Mouse (Mus musculus) MEL (cell line): ENCODE data around the gene Mip. TPM values are rescaled to one million over a fixed set of nuclear protein-coding genes. Genes with fewer than 3 reads are reported as not detected.

Experiments used
- DNase-seq: peaks from one replicate; pipeline ENCODE4 v3.0.0; 2011; ENCODE audit warnings: low read depth, low spot score
- H3K27ac ChIP-seq: 2 replicates; pipeline ENCODE4 v1.5.1; 2012; ENCODE audit warnings: low read depth, mild to moderate bottlenecking, control low read depth, low read length, moderate library complexity; ENCODE audit not compliant: control insufficient read depth
- H3K27me3 ChIP-seq, 2 experiments: fragments of 150-350 bp in 1 of 2; sonication (generic) in 1 of 2; 2 replicates each; pipeline ENCODE4 v1.6.1; 2012; ENCODE audit warnings: low read length in 2 of 2, mild to moderate bottlenecking in 2 of 2, improper control_type of control experiment in 1 of 2, moderate library complexity in 1 of 2; ENCODE audit not compliant: insufficient read depth in 2 of 2, control insufficient read depth in 1 of 2
- H3K36me3 ChIP-seq, 2 experiments: 2 replicates each; pipeline ENCODE4 v1.6.1; 2012 to 2014; ENCODE audit warnings: low read length in 2 of 2, improper control_type of control experiment in 1 of 2, inconsistent platforms in 1 of 2, mild to moderate bottlenecking in 1 of 2; ENCODE audit not compliant: insufficient read depth in 2 of 2, control insufficient read depth in 1 of 2
- H3K4me1 ChIP-seq, 2 experiments: fragments of 150-350 bp in 1 of 2; sonication (generic) in 1 of 2; 2 replicates each; pipeline ENCODE4 v1.6.1; 2012; ENCODE audit warnings: low read length in 2 of 2, improper control_type of control experiment in 1 of 2, mild to moderate bottlenecking in 1 of 2; ENCODE audit not compliant: insufficient read depth in 2 of 2, control insufficient read depth in 1 of 2
- H3K4me3 ChIP-seq, 2 experiments: fragments of 150-350 bp in 1 of 2; sonication (generic) in 1 of 2; 2 replicates each; pipeline ENCODE4 v1.5.1; 2012; ENCODE audit warnings: low read depth in 2 of 2, low read length in 2 of 2, mild to moderate bottlenecking in 2 of 2, moderate library complexity in 2 of 2, control low read depth in 1 of 2, improper control_type of control experiment in 1 of 2; ENCODE audit not compliant: control insufficient read depth in 1 of 2, insufficient read depth in 1 of 2
- H3K79me2 ChIP-seq: 2 replicates; pipeline ENCODE4 v1.6.1; 2012; ENCODE audit warnings: mild to moderate bottlenecking, low read length, moderate library complexity; ENCODE audit not compliant: control insufficient read depth, poor library complexity, insufficient read depth
- H3K9ac ChIP-seq: 2 replicates; pipeline ENCODE4 v1.6.1; 2012; ENCODE audit warnings: low read depth, mild to moderate bottlenecking, control low read depth, low read length, moderate library complexity; ENCODE audit not compliant: control insufficient read depth, poor library complexity, severe bottlenecking
- H3K9me3 ChIP-seq: fragments of 150-350 bp; sonication (generic); replicated peaks from 2 replicates; pipeline ENCODE4 v1.6.1; 2012; ENCODE audit warnings: mild to moderate bottlenecking, low read length, improper control_type of control experiment, moderate library complexity; ENCODE audit not compliant: insufficient read depth
- BHLHE40 ChIP-seq: IDR thresholded peaks from 2 replicates; pipeline ENCODE4 v1.6.1; 2012; ENCODE audit warnings: low read depth, mild to moderate bottlenecking, inconsistent platforms, low read length, improper control_type of control experiment, borderline replicate concordance
- CHD1 ChIP-seq: IDR thresholded peaks from 2 replicates; pipeline ENCODE4 v1.6.1; 2012; ENCODE audit warnings: low read depth, mild to moderate bottlenecking, inconsistent platforms, low read length, improper control_type of control experiment
- CTCF ChIP-seq, 3 experiments: IDR thresholded peaks in 2 of 3; conservative IDR thresholded peaks in 1 of 3; 2 replicates each; pipeline ENCODE4 v1.5.1; 2011 to 2012; ENCODE audit warnings: low read length in 3 of 3, low read depth in 2 of 3, mild to moderate bottlenecking in 2 of 3, improper control_type of control experiment in 1 of 3, inconsistent platforms in 1 of 3, mixed read lengths in 1 of 3, moderate library complexity in 1 of 3; ENCODE audit not compliant: control insufficient read depth in 1 of 3, insufficient read depth in 1 of 3, poor library complexity in 1 of 3, severe bottlenecking in 1 of 3
- E2F4 ChIP-seq: IDR thresholded peaks from 2 replicates; pipeline ENCODE4 v1.6.1; 2011; ENCODE audit warnings: low read depth, low read length, improper control_type of control experiment, borderline replicate concordance
- ELF1 ChIP-seq: IDR thresholded peaks from 2 replicates; pipeline ENCODE4 v1.6.1; 2014; ENCODE audit warnings: low read depth, mild to moderate bottlenecking, inconsistent platforms, low read length, improper control_type of control experiment, moderate library complexity
- ETS1 ChIP-seq: IDR thresholded peaks from 2 replicates; pipeline ENCODE4 v1.6.1; 2012; ENCODE audit warnings: low read depth, mild to moderate bottlenecking, inconsistent platforms, low read length, improper control_type of control experiment, moderate library complexity
- GABPA ChIP-seq: IDR thresholded peaks from 2 replicates; pipeline ENCODE4 v1.6.1; 2012; ENCODE audit warnings: low read depth, mild to moderate bottlenecking, inconsistent platforms, low read length, improper control_type of control experiment, moderate library complexity
- HCFC1 ChIP-seq: IDR thresholded peaks from 2 replicates; pipeline ENCODE4 v1.6.1; 2012; ENCODE audit warnings: low read depth, mild to moderate bottlenecking, inconsistent platforms, low read length, improper control_type of control experiment, moderate library complexity
- KAT2A ChIP-seq: conservative IDR thresholded peaks from 2 replicates; pipeline ENCODE4 v1.6.1; 2012; ENCODE audit warnings: low read depth, low read length, improper control_type of control experiment, inconsistent platforms
- MAX ChIP-seq: IDR thresholded peaks from 2 replicates; pipeline ENCODE4 v1.6.1; 2011; ENCODE audit warnings: low read length, improper control_type of control experiment
- MAZ ChIP-seq: IDR thresholded peaks from 2 replicates; pipeline ENCODE4 v1.6.1; 2012; ENCODE audit warnings: low read depth, mild to moderate bottlenecking, inconsistent platforms, low read length, improper control_type of control experiment
- MEF2A ChIP-seq: IDR thresholded peaks from 2 replicates; pipeline ENCODE4 v1.6.1; 2014; ENCODE audit warnings: low read depth, mild to moderate bottlenecking, inconsistent platforms, low read length, improper control_type of control experiment; ENCODE audit not compliant: poor library complexity, insufficient replicate concordance, severe bottlenecking; ENCODE audit errors: extremely low read depth
- MXI1 ChIP-seq: IDR thresholded peaks from 2 replicates; pipeline ENCODE4 v1.6.1; 2011; ENCODE audit warnings: mild to moderate bottlenecking, low read depth, low read length, improper control_type of control experiment
- MYB ChIP-seq: IDR thresholded peaks from 2 replicates; pipeline ENCODE4 v1.6.1; 2011; ENCODE audit warnings: mild to moderate bottlenecking, low read depth, low read length, improper control_type of control experiment
- MYC ChIP-seq: IDR thresholded peaks from 2 replicates; pipeline ENCODE4 v1.6.1; 2011; ENCODE audit warnings: low read depth, mild to moderate bottlenecking, low read length, improper control_type of control experiment, moderate library complexity
- NELFE ChIP-seq: IDR thresholded peaks from 2 replicates; pipeline ENCODE4 v1.6.1; 2011; ENCODE audit warnings: low read depth, low read length, improper control_type of control experiment
- POLR2A ChIP-seq, 2 experiments: IDR thresholded peaks; 2 replicates each; pipeline ENCODE4 v1.6.1; 2011 to 2012; ENCODE audit warnings: low read length in 2 of 2, mild to moderate bottlenecking in 2 of 2, control low read depth in 1 of 2, improper control_type of control experiment in 1 of 2, low read depth in 1 of 2, moderate library complexity in 1 of 2; ENCODE audit not compliant: control insufficient read depth in 1 of 2, insufficient read depth in 1 of 2, poor library complexity in 1 of 2
- POLR2AphosphoS5 ChIP-seq: IDR thresholded peaks from 2 replicates; pipeline ENCODE4 v1.6.1; 2012; ENCODE audit warnings: low read depth, borderline replicate concordance, mild to moderate bottlenecking, inconsistent platforms, low read length, moderate library complexity, mixed read lengths
- RCOR1 ChIP-seq: IDR thresholded peaks from 2 replicates; pipeline ENCODE4 v1.6.1; 2012; ENCODE audit warnings: low read depth, mild to moderate bottlenecking, inconsistent platforms, low read length, improper control_type of control experiment
- SMC3 ChIP-seq: IDR thresholded peaks from 2 replicates; pipeline ENCODE4 v1.6.1; 2011; ENCODE audit warnings: low read depth, low read length, improper control_type of control experiment
- TAL1 ChIP-seq: IDR thresholded peaks from 2 replicates; pipeline ENCODE4 v1.6.1; 2012; ENCODE audit warnings: mild to moderate bottlenecking, inconsistent platforms, low read length, moderate library complexity, mixed read lengths
- USF1 ChIP-seq: IDR thresholded peaks from 2 replicates; pipeline ENCODE4 v1.6.1; 2014; ENCODE audit warnings: low read depth, mild to moderate bottlenecking, inconsistent platforms, low read length, improper control_type of control experiment, moderate library complexity
- ZC3H11A ChIP-seq: IDR thresholded peaks from 2 replicates; pipeline ENCODE4 v1.6.1; 2012; ENCODE audit warnings: low read depth, mild to moderate bottlenecking, inconsistent platforms, low read length, improper control_type of control experiment
- polyA plus RNA-seq, 2 experiments: library from polyadenylated mRNA; stranded (reverse) in 1 of 2; unstranded in 1 of 2; fragments of >175 nt in 1 of 2; fragments of >200 nt in 1 of 2; gene quantifications; 2 replicates each; pipeline versions ENCODE4 v1.2.1 to v1.2.4; 2012; ENCODE audit warnings: low replicate concordance in 2 of 2, low read depth in 1 of 2; ENCODE audit not compliant: insufficient read length in 2 of 2, insufficient read depth in 1 of 2, missing spikeins in 1 of 2
- total RNA-seq: library from RNA; depleted of rRNA; stranded (reverse); fragments of 300-350 nt; gene quantifications from 2 replicates; pipeline ENCODE4 v1.2.3, GENCODE M21; 2012

Gene Mip
- total and polyA plus RNA-seq, 3 experiments, result 0.04 TPM; not detected in 2

DNA sequence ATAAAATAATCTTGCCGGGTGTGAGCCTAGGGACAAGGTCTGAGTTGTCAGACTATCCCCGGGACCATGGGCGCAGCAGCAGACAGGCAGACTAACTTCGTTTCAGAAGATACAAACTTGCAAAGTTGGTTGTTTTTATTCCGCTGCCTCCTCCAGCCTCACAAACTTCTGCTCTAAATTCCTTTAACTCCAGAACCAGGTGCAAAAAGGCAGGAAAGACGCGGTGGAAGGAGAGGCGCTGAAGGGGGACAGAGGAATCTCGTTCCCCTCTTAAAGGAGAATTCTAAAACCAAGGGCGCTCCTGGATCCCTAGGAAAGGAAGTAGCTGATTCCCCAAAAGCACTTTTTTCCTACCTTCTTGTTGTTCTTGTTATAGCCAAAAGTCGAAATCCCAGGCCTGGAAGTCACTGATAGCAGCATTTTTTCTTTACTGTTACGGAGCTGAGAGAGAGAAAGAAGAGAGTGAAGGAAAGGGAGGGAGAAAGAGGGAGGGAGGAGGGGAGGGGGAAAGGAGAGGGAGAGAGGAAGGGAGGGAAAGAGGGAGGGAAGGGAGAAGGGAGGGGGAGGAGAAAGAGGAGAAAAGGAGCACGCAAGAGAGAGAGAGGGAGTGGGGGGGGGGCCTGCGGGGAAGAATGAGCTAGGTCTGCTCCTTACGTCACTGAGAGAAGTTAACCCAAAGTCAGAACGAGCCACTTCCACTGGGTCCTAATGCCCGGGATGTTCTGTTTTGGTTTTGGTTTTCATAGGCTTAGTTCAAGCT, 49.5 kb upstream of the Mip start (continued):
- TF ChIP-seq SMC3 (peak; percentile 13; the same call in 1 of the 2 replicates), MEF2A (no peak), TAL1 (no peak), KAT2A (peak; percentile 50), CHD1 (0 out of 2 replicates have a peak, but pooled peaks have one; percentile 73), MXI1 (peak; percentile 76), USF1 (no peak), GABPA (no peak; the same call in 1 of the 2 replicates), MYC (no peak), CTCF (IDR thresholded peaks at IDR 0.05 in 2 of 3, conservative IDR thresholded peaks at IDR 0.05 in 1 of 3; ENCODE audit: control insufficient read depth in 1 of 3, insufficient read depth in 1 of 3, low read depth in 2 of 3, low read length in 3 of 3, poor library complexity in 1 of 3, severe bottlenecking in 1 of 3) (no peak)
- TF ChIP-seq, all 39 proteins: peak for 17

DNA sequence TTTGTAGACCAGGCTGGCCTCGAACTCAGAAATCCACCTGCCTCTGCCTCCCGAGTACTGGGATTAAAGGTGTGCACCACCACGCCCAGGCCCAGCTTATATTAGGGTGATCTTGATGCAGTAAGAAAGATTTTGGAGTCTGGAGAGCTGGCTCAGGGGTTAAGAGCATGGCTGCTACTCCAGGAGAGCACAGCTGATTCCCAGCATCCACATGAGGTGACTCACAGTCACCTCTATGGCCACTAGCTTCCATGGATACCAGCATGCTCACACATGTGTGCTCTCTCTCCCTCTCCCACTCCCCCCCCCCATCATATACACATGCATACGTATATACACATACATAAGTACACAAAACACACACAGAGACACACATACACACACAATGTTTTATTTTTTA, 48.3 kb upstream of the Mip start:
- Histone ChIP-seq H3K9me3 (no peaks in the 10 kb centered on the region), H3K36me3 (peaks cover 0 to 8% of the 10 kb centered on the region in 2 experiments; a peak in 2 of 4 replicates), H3K79me2 (peaks cover 2% of the 10 kb centered on the region; the same call in 1 of the 2 replicates), H3K27me3 (no peaks in the 10 kb centered on the region), H3K9ac (no peak overlapping the region), H3K4me3 (no peak overlapping the region), H3K4me1 (peaks cover 0 to 6% of the 10 kb centered on the region in 2 experiments; a peak in 1 of 4 replicates), H3K27ac (no peak overlapping the region)
- no peak for DNase-seq
- TF ChIP-seq MYB (no peak), NELFE (no peak), MAX (no peak), TAL1 (no peak), POLR2AphosphoS5 (no peak), BHLHE40 (no peak), ETS1 (no peak), HCFC1 (no peak), ZC3H11A (no peak), MAZ (no peak), E2F4 (no peak), POLR2A (IDR thresholded peaks at IDR 0.05; ENCODE audit: control insufficient read depth in 1 of 2, insufficient read depth in 1 of 2, low read depth in 1 of 2, low read length in 2 of 2, poor library complexity in 1 of 2) (no peak), ELF1 (no peak), RCOR1 (no peak), CHD1 (no peak), CTCF (IDR thresholded peaks at IDR 0.05 in 2 of 3, conservative IDR thresholded peaks at IDR 0.05 in 1 of 3; ENCODE audit: control insufficient read depth in 1 of 3, insufficient read depth in 1 of 3, low read depth in 2 of 3, low read length in 3 of 3, poor library complexity in 1 of 3, severe bottlenecking in 1 of 3) (no peak)
